Mouse (Mus musculus): ENCODE data around the gene Gm9922. TPM values are rescaled to one million over a fixed set of nuclear protein-coding genes. Genes with fewer than 3 reads are reported as not detected.

Gene Gm9922
- total RNA-seq, 1 experiment = 0.62 TPM

DNA sequence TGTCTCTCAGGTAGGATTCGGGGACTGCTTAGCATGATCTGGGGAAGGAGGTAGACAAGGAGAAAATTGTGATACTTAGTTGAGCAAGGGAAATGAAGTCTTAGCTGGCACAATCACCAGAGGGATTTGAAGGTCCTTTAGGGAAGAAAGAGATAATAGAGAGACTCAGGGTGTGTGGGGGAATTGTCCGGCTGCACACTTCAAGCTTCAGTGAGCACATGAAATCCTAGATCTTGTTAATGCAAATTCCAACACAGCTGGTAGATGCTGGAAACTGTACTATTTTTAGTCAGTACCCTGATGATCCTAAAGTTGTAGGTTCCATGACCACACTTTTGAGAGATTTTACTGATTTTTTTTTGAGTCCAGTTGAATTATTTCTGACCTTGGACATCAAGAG is 15.2 kb downstream of the Gm9922 start:
- Histone ChIP-seq H3K9ac (ENCODE audit: insufficient read depth, low read depth, low read length, poor library complexity, severe bottlenecking) (no peak overlapping the region), H3K36me3 (ENCODE audit: control insufficient read depth, insufficient read depth, low read length, poor library complexity, severe bottlenecking) (no peaks in the 10 kb centered on the region), H3K4me3 (ENCODE audit: insufficient read depth in 1 of 2, low read depth in 1 of 2, low read length in 2 of 2, poor library complexity in 1 of 2, severe bottlenecking in 1 of 2) (no peak overlapping the region), H3K9me3 (ENCODE audit: control insufficient read depth, insufficient read depth, low read depth, low read length) (no peaks in the 10 kb centered on the region), H3K27ac (ENCODE audit: insufficient read depth, low read depth, low read length, poor library complexity, severe bottlenecking) (no peak overlapping the region), H3K4me1 (ENCODE audit: control insufficient read depth in 2 of 2, insufficient read depth in 2 of 2, low read length in 2 of 2, poor library complexity in 1 of 2) (peaks cover 0 to 3% of the 10 kb centered on the region in 2 experiments; a peak in 1 of 4 replicates)
- no peak for DNase-seq (ENCODE audit: low read depth, low spot score)
- in situ Hi-C loops (cut with MboI; ENCODE audit: low sequenced_read_pairs in 2 of 2, unreplicated experiment in 2 of 2) = no loop called here
- no peak for TF ChIP-seq ZNF384 (IDR thresholded peaks at IDR 0.05; ENCODE audit: low read depth, low read length)

DNA sequence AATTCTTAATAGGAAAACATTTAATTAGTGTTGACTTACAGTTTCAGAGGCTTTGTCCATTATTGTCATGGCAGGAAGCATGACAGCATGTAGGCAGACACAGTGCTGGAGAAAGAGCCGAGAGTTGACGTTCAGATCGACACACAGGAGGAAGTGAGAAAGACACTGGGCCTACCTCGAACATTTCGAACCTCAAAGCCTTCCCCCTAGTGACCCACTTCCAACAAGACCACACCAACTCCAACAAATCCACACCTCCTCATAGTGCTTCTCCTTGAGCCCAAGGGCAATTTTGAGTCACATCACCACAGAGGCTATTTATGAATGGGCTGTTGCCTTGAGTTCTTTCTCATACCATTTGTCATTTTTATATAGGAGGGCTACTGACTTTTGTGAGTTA is 22.5 kb downstream of the Gm9922 start:
- in situ Hi-C loops (cut with MboI; ENCODE audit: low sequenced_read_pairs in 2 of 2, unreplicated experiment in 2 of 2) = no loop called here
- no peak overlapping the region for H3K4me3 ChIP-seq (ENCODE audit: insufficient read depth in 1 of 2, low read depth in 1 of 2, low read length in 2 of 2, poor library complexity in 1 of 2, severe bottlenecking in 1 of 2)
- no peak for TF ChIP-seq CHD2 (IDR thresholded peaks at IDR 0.05; ENCODE audit: low read depth, low read length)
- TF ChIP-seq MAFK (IDR thresholded peaks at IDR 0.05; ENCODE audit: insufficient read depth, low read depth, low read length) = no peak
- TF ChIP-seq ZNF384 (IDR thresholded peaks at IDR 0.05; ENCODE audit: low read depth, low read length) = no peak
- TF ChIP-seq HCFC1 (IDR thresholded peaks at IDR 0.05; ENCODE audit: borderline replicate concordance, insufficient read depth, low read length) = no peak
- TF ChIP-seq ZC3H11A (IDR thresholded peaks at IDR 0.05; ENCODE audit: borderline replicate concordance, low read depth, low read length) = no peak

DNA sequence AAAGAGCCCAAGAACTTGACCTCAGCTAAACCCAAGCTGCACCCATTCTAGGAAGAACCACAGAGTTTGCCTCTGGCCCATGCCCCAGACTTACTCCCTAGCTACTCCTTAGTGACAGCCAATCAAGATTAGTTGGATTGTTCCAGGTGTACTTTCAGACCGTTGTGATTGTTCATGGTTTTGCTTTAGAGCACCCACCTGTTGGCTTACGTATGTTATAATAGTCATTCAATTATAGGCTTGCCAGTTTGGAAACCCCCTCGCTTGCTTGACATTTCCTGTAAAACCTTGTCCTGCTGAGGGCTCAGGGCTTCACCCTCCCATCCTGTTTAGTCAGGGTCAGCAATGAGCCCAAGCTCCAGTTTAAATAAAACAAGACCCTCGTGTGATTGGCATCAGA is 25.1 kb downstream of the Gm9922 start:
- in situ Hi-C loops (cut with MboI; ENCODE audit: low sequenced_read_pairs in 2 of 2, unreplicated experiment in 2 of 2) = no loop called here

More for the DNA sequence above, 22.5 kb downstream of the Gm9922 start:
- Histone ChIP-seq H3K9ac (ENCODE audit: insufficient read depth, low read depth, low read length, poor library complexity, severe bottlenecking) (no peak overlapping the region), H3K4me1 (ENCODE audit: control insufficient read depth in 2 of 2, insufficient read depth in 2 of 2, low read length in 2 of 2, poor library complexity in 1 of 2) (peaks cover 0 to 3% of the 10 kb centered on the region in 2 experiments; a peak in 1 of 4 replicates), H3K36me3 (ENCODE audit: control insufficient read depth, insufficient read depth, low read length, poor library complexity, severe bottlenecking) (no peaks in the 10 kb centered on the region), H3K27ac (ENCODE audit: insufficient read depth, low read depth, low read length, poor library complexity, severe bottlenecking) (no peak overlapping the region), H3K9me3 (ENCODE audit: control insufficient read depth, insufficient read depth, low read depth, low read length) (no peaks in the 10 kb centered on the region)
- no peak for DNase-seq (ENCODE audit: low read depth, low spot score)

GRCm38 (mm10) chr14:101688406-101688805 is 41.2 kb downstream of the Gm9922 start:
- H3K9me3 ChIP-seq (ENCODE audit: control insufficient read depth, insufficient read depth, low read depth, low read length) = no peaks in the 10 kb centered on the region
- in situ Hi-C loops (cut with MboI; ENCODE audit: low sequenced_read_pairs in 2 of 2, unreplicated experiment in 2 of 2) = no loop called here
- TF ChIP-seq MAFK (IDR thresholded peaks at IDR 0.05; ENCODE audit: insufficient read depth, low read depth, low read length) = no peak

More for the DNA sequence above, 25.1 kb downstream of the Gm9922 start:
- no peak for DNase-seq (ENCODE audit: low read depth, low spot score)
- Histone ChIP-seq H3K9me3 (ENCODE audit: control insufficient read depth, insufficient read depth, low read depth, low read length) (no peaks in the 10 kb centered on the region), H3K4me1 (ENCODE audit: control insufficient read depth in 2 of 2, insufficient read depth in 2 of 2, low read length in 2 of 2, poor library complexity in 1 of 2) (no peaks in the 10 kb centered on the region), H3K36me3 (ENCODE audit: control insufficient read depth, insufficient read depth, low read length, poor library complexity, severe bottlenecking) (no peaks in the 10 kb centered on the region), H3K4me3 (ENCODE audit: insufficient read depth in 1 of 2, low read depth in 1 of 2, low read length in 2 of 2, poor library complexity in 1 of 2, severe bottlenecking in 1 of 2) (no peak overlapping the region), H3K27ac (ENCODE audit: insufficient read depth, low read depth, low read length, poor library complexity, severe bottlenecking) (no peak overlapping the region), H3K9ac (ENCODE audit: insufficient read depth, low read depth, low read length, poor library complexity, severe bottlenecking) (no peak overlapping the region)
- TF ChIP-seq ZNF384 (IDR thresholded peaks at IDR 0.05; ENCODE audit: low read depth, low read length) (no peak), MAFK (IDR thresholded peaks at IDR 0.05; ENCODE audit: insufficient read depth, low read depth, low read length) (no peak), CHD2 (IDR thresholded peaks at IDR 0.05; ENCODE audit: low read depth, low read length) (no peak), ZC3H11A (IDR thresholded peaks at IDR 0.05; ENCODE audit: borderline replicate concordance, low read depth, low read length) (no peak), HCFC1 (IDR thresholded peaks at IDR 0.05; ENCODE audit: borderline replicate concordance, insufficient read depth, low read length) (no peak)

DNA sequence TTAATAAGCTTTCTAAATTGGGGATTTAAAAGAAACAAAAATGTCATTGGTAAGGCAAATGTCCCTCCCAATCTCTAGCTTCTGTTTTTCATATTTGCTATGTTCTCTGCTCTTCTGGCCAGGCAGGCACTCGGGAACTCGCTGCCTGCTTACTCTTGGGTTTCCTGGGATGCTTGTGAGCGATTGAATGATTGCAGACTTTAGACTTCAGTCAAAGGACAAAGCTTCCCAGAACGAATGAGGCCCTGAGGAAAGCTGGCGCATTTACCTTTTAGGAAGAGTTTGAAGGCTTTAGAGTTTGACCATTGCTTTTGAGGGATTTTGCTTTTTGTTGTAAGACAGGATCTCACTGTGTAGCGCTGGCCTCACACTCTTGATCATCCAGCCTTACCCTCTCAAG is 41.9 kb downstream of the Gm9922 start:
- Histone ChIP-seq H3K36me3 (ENCODE audit: control insufficient read depth, insufficient read depth, low read length, poor library complexity, severe bottlenecking) (peaks cover 2% of the 10 kb centered on the region), H3K9me3 (ENCODE audit: control insufficient read depth, insufficient read depth, low read depth, low read length) (no peaks in the 10 kb centered on the region), H3K9ac (ENCODE audit: insufficient read depth, low read depth, low read length, poor library complexity, severe bottlenecking) (no peak overlapping the region), H3K27ac (ENCODE audit: insufficient read depth, low read depth, low read length, poor library complexity, severe bottlenecking) (no peak overlapping the region), H3K4me1 (ENCODE audit: control insufficient read depth in 2 of 2, insufficient read depth in 2 of 2, low read length in 2 of 2, poor library complexity in 1 of 2) (peaks cover 4 to 5% of the 10 kb centered on the region in 2 experiments; a peak in 3 of 4 replicates), H3K4me3 (ENCODE audit: insufficient read depth in 1 of 2, low read depth in 1 of 2, low read length in 2 of 2, poor library complexity in 1 of 2, severe bottlenecking in 1 of 2) (no peak overlapping the region)
- DNase-seq (ENCODE audit: low read depth, low spot score) = no peak
- no peak for TF ChIP-seq MAFK (IDR thresholded peaks at IDR 0.05; ENCODE audit: insufficient read depth, low read depth, low read length)
- TF ChIP-seq HCFC1 (IDR thresholded peaks at IDR 0.05; ENCODE audit: borderline replicate concordance, insufficient read depth, low read length) = no peak
- no peak for TF ChIP-seq CHD2 (IDR thresholded peaks at IDR 0.05; ENCODE audit: low read depth, low read length)
- TF ChIP-seq ZNF384 (IDR thresholded peaks at IDR 0.05; ENCODE audit: low read depth, low read length) = no peak
- TF ChIP-seq ZC3H11A (IDR thresholded peaks at IDR 0.05; ENCODE audit: borderline replicate concordance, low read depth, low read length) = no peak
- in situ Hi-C loops (cut with MboI; ENCODE audit: low sequenced_read_pairs in 2 of 2, unreplicated experiment in 2 of 2) = no loop called here

More at GRCm38 (mm10) chr14:101688406-101688805, 41.2 kb downstream of the Gm9922 start:
- no peak overlapping the region for H3K9ac ChIP-seq (ENCODE audit: insufficient read depth, low read depth, low read length, poor library complexity, severe bottlenecking)
- no peak for DNase-seq (ENCODE audit: low read depth, low spot score)
- no peak overlapping the region for H3K4me3 ChIP-seq (ENCODE audit: insufficient read depth in 1 of 2, low read depth in 1 of 2, low read length in 2 of 2, poor library complexity in 1 of 2, severe bottlenecking in 1 of 2)
- H3K4me1 ChIP-seq (ENCODE audit: control insufficient read depth in 2 of 2, insufficient read depth in 2 of 2, low read length in 2 of 2, poor library complexity in 1 of 2) = peaks cover 0 to 2% of the 10 kb centered on the region in 2 experiments; a peak in 2 of 4 replicates
- H3K36me3 ChIP-seq (ENCODE audit: control insufficient read depth, insufficient read depth, low read length, poor library complexity, severe bottlenecking) = peaks cover 2% of the 10 kb centered on the region
- no peak overlapping the region for H3K27ac ChIP-seq (ENCODE audit: insufficient read depth, low read depth, low read length, poor library complexity, severe bottlenecking)

Other genes with a start within 250 kb of the Gm9922 start
- gene Tbc1d4, start 120.6 kb downstream of the Gm9922 start, total RNA-seq (2012; rRNA removed) = 1.1 and 1.8 TPM in 2 replicates
- gene Commd6, start 89.1 kb downstream of the Gm9922 start, total RNA-seq (2012; rRNA removed) = 19.1 and 25.7 TPM in 2 replicates
- 64.2 and 82.2 TPM in 2 replicates for gene Uchl3, start 75.8 kb downstream of the Gm9922 start, total RNA-seq (2012; rRNA removed)
- 19.4 and 23.1 TPM in 2 replicates for gene Lmo7, start 143 bp upstream of the Gm9922 start, total RNA-seq (2012; rRNA removed)